Mouse (Mus musculus): Measurements from ENCODE around the gene Adam17. TPM values are rescaled to one million over a fixed set of nuclear protein-coding genes. Genes with fewer than 3 reads are reported as not detected.
"Not testable (repeated sequence)": the region's sequence is repeated elsewhere in the genome, so short reads cannot be mapped to it uniquely, and the experiment has no call there.

Adam17 gene
- total RNA-seq (2021), result 42.2 and 53.2 TPM in 2 replicates
- long read RNA-seq, experiment 1, full-length matches to known transcripts, result 20 of 32 reads
- long read RNA-seq, experiment 1, partial matches to known transcripts, result 3 of 32 reads
- long read RNA-seq, experiment 1, other reads (novel, unspliced or antisense), result 9 of 32 reads
- long read RNA-seq, experiment 2, full-length matches to known transcripts, result 22 of 28 reads
- long read RNA-seq, experiment 2, partial matches to known transcripts, result 0 of 28 reads
- long read RNA-seq, experiment 2, other reads (novel, unspliced or antisense), result 6 of 28 reads

- DNase-seq, result peak; percentile 98
These were observed at the start of gene Adam17 for GRCm38 (mm10) chr12:21373100-21373819. TSS of gene Adam17 (minus strand) at chr12:21373632.

- peak; percentile 36 for DNase-seq
These were observed 45.2 kb upstream of the Adam17 start for GRCm38 (mm10) chr12:21418621-21419131.

GRCm38 (mm10) chr12:21418083-21418482 is 44.7 kb upstream of the Adam17 start:
- no peak for DNase-seq

GRCm38 (mm10) chr12:21417100-21418070 is 44.0 kb upstream of the Adam17 start, which contains the start of gene Ywhaq:
TSS of gene Ywhaq (minus strand) at chr12:21417637.
- peak; percentile 98 for DNase-seq

DNA sequence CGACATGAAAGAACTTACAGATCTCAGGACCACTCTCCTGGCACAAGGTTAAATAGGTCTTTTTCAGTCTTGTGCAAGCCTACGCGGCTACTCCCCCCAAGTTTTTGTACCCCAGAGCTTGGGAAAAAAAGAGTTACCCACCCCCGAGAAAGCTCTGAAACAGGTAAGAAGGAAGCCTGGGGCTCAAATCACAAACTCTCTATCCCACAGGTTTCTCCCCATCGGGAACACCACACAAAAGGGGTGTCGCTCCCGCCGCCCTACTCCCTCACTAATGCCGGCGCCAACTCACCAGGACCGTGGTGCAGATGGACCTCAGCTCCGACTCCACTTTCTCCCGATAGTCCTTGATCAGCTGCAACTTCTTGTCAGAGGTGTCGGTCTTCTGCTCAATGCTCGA is 43.1 kb upstream of the Adam17 start:
- DNase-seq, result peak; percentile 50

GRCm38 (mm10) chr12:21410620-21411019 is 37.2 kb upstream of the Adam17 start:
- DNase-seq, result no peak

DNA sequence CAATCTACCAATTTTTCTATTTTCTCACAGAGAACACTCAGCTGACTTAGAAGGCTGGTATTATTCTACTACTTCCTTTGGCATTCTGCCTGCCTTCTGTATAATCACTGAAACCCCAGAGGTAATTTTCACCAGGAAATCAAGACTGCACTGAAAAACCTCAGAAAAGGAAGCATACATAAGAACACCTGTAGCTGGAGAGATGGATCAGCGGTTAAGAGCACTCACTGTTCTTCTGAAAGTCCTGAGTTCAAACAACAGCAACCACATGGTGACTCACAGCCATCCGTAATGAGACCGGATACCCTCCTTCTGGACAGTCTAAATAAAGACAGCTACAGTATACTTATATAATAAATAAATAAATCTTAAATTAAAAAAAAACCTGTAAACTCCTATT is 36.2 kb upstream of the Adam17 start:
- no peak for DNase-seq

DNA sequence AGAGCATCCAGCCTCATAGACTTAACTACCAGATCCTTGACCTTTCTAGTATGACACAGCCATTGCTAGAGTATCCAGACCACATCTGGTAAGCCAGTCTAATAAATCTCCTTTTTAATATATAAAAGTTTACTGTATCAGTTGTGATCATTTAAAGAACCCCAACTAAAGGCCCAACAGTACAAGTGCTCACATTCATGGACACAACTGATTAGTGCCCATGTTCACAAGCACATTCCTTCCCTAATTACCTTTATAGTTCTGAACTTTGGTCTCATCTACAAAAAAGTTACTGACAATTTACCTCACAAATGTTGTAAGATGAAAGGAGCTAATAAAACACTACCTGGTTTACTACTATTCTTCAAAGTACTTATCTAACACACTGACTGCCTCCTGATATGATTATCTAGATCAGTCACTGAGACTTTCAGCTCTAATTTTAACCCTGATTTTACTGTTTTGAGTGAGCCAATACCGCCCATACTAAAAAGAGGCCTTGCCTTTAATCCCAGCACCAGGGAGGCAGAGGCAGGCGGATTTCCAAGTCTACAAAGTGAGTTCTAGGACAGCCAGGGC is 35.4 kb upstream of the Adam17 start:
- no peak for DNase-seq

GRCm38 (mm10) chr12:21402771-21403170 is 29.3 kb upstream of the Adam17 start:
- no peak for DNase-seq

GRCm38 (mm10) chr12:21386201-21386600 is 12.8 kb upstream of the Adam17 start:
- DNase-seq, result no peak

GRCm38 (mm10) chr12:21378765-21379346 is 5.4 kb upstream of the Adam17 start:
- not testable (repeated sequence) for DNase-seq

DNA sequence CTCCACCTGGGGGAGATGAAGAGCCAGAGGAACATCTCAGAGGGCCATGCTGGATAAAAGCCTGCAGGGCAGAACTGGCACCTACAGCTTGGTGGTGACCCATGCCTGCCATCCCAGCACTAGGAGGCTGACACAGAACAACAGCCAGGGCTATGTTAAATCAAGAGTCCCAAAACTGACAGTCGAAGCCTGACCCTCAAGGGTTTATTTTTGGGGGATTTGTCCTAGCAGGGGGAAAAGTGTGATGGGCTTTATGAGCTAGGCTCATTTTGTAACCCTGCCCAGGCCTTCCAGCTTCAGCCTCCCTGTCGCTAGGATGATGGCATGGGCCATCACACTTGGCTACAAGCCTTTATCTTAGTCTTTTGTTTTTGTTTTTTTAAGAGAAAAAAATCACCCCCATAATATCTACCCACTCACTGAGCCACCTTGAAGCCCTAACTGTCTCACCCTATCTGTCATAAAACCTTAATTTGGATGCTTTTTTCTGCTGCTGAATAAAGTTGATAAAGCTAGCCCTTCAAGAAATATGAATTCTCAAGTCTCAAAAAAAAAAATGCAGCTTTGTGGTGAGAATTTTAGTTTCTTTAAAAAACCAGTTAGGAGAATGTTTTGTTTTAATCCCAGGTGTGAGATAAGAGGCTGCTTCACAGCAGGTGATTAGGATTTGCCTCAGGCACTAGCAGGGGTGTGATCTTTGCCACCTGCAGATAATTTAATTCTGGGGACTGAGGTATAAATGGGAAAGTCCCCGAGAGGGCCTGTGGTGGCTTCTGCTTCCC is 2.1 kb upstream of the Adam17 start:
- no peak for DNase-seq

DNA sequence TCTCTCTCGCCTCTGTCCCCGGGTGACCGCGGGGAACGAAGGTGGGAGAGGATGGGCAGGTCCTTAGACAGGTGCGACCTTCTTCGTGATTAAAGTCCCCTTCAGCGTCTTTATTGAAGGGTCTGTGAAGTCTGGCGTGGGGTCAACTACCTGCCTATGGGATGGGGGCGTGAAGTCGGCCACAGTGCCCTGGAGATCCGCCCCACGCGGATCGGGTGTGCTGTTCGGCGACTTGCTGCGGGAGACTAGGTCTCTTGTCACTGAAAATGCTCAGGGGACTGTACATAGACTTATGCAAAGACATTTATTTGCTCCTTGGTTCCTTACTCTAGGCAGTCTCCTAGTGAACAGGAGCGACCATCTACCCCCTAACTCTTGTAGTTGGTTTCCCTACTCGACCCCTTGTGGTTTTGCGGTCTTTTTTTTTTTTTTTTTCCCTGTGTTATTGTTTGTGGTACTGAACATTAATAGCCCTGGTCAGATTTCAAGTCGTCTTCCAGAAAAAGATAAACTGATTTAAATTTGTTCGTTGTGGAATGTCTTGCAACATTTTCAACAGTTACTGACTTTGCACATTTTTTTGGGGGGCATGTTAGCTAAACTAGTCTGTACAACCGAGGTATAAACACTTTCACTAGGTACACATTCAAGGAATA is 516 bp upstream of the Adam17 start:
- no peak for DNase-seq

DNA sequence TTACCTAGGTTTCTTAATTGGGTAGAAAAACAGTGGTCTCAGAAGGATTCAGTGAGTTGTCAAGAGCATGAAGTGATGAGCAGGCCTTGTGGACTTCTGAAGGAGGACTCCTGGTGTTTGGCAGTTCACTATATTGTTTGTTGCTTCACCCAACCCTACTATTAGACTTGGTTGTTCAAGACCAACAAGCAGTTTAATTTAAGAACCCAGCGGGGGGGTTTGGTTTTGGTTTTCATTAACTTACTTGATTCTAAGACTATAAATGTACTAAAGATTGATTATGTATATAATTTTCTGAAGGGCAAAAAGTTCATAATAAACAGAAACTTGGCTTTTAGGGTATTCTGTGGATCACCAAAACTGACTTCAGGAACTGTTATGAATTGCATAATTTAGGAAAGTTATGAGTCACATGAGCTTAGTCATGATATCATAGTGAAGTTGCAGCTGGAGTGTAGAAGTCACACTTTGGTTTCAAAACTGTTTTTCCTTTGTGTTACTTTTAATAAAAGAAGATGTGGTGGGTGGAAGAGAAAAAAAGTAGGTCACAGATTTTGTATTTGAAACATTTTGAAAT is 3.3 kb downstream of the Adam17 start:
- DNase-seq, result no peak

DNA sequence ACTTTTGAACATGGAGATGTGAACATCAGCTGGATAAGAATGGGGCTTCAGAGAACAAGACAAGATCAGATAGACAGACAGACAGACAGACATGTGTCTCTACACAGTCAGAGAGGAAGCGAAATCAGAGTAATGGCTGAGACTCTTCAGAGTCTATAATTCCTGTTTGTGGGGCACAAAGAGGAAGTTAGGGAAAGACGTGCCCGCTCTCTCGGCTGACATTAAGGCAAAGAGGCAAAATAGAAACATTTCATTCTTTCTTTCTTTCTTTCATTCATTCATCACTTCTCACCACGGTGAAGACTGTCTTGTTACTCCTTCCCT is 4.4 kb downstream of the Adam17 start:
- DNase-seq, result no peak

GRCm38 (mm10) chr12:21368376-21369086 is 4.9 kb downstream of the Adam17 start:
- peak; percentile 36 for DNase-seq

DNA sequence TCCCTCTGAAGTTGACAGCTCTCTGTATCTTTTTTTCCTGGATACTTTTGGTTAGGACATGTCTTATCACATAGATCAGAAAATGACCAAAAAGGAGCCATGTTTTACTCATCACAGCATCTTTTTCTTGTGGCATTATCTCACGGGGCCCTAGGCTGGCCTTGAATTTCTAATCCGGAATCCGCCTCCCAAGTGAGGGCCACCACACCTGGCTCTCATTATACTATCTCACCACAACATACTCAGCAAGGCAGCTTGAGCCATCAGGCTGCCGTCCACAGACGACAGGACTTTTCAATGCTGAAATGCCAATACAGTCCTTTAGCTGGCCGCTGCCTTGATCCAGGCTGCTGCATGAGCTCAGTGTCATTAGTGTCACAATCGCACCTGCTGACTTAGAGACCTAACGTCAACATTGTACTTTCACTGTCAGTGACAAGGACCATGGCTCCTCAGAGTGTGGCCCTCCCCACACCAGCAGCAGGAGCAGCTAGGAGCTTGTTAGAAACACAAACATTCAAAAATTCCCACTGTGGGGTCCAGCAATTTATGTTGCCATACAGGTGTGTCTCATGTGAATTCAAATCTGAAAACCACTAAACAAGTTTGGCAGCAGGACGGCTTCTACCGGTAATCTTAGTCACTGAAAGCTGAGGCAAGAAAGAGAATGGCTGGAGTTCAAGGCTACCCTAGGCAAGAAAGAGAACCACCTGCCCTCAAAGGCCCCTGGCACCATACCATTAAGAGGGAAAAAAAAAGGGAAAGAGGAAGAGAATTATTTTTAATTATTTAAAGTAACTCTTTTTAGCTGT is 8.6 kb downstream of the Adam17 start:
- DNase-seq, result no peak

GRCm38 (mm10) chr12:21363195-21363594 is 10.2 kb downstream of the Adam17 start:
- DNase-seq, result no peak
